Mouse (Mus musculus) right cerebral cortex, postnatal 10 days (tissue): ENCODE measurements around the gene Bbx.

ENCODE experiments used
- DNase-seq, 2 experiments: peaks; one replicate each; pipeline ENCODE4 v3.0.0; 2021; ENCODE audit warnings: low spot score in 2 of 2

Gene Bbx

DNA sequence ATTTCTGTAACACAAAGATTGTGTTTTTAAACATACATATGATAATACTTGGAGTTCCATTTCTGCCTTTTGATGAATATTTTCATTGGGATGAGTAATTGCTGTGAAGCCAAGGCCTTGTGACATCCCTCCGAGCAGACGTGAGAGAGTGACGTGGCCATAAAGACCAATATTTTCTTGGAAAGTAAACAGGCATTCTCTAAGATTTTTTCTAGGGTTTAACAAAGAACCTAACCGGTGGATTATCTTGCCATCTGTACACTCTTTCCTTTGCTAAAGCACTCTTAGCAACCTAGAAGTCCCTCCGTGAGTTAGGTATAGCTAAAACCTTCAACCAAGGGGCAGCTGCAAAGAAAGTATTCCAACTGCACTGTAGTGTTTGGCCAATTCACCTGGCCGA is 32.4 kb downstream of the Bbx start:
- DNase-seq: no peak

DNA sequence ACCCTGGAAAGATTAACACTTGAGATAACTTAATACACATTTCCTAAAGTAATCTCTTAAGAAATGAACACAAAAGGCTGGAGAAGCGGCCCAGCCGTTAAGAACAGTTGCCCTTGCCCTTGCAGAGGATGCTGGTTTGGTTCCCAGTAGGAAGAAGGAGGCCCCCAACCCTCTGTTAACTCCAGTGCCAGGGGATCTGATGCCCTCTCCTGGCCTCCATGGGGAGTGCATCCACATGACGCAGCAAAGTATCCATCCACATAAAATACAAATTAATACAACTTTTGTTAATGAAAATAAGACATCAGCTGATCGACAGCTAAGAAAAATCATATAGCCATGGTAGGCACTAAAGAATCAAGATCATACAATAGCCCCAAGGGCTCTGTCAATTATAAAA is 33.6 kb downstream of the Bbx start:
- no peak for DNase-seq

GRCm38 (mm10) chr16:50395928-50396612 is 36.1 kb downstream of the Bbx start:
- no peak for DNase-seq

- DNase-seq: no peak
Measured at GRCm38 (mm10) chr16:50388499-50388898, 43.7 kb downstream of the Bbx start.

- DNase-seq: no peak
Measured at GRCm38 (mm10) chr16:50383541-50383940, 48.6 kb downstream of the Bbx start.

- DNase-seq: peak; percentile 32 to 57
Measured at GRCm38 (mm10) chr16:50381351-50381746, 50.8 kb downstream of the Bbx start.

DNA sequence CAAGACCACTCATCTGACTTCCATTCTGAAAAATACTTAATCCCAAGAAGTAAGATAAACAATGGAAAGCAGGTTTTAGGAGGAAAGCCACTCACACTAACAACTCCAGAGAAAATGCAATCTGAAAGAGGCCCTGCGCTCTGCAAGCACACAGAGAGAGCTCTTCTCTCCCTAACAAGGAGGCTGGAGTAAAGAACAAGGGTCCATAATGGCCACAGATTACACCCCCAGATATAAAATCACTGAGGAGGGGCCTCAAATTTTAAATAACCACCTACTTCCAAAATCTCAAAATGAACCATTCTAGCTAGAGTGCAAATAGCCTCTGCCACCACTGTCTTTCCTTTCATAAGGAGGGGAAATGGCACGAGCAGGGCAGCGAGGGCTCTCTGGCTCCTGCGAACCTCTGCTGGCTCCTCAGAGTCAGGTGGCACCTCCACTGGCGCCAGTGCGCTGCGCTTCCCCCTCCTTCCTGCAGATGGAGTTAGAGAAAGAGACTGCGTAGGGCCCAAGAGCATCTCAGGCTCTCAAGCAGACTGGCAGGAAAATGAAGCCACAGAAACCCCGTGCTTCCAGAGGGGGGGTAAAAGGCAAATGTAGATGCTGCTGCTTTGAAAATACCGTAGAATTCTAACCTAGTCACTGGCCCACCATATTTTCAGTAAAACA is 51.4 kb downstream of the Bbx start:
- DNase-seq: peak; percentile 85 to 87

DNA sequence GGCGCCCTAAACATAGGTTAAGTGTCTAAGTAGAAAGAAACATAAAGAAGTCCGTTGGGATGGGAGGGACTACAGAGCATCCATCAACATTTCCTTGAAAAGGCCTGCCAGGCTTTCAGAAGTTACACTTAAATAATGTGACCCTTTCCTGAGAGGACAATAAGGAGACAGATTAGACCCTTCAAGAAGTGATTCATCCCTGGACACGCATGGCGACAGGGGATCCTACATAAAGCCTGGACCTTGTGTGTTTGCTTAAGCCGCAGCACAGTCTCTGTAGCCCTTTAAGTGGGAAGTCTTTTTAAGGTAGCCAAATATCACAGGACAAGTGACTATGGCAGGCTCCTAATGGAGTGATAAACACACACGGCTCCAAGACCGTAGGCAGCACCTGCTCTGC is 52.0 kb downstream of the Bbx start:
- DNase-seq: no peak

DNA sequence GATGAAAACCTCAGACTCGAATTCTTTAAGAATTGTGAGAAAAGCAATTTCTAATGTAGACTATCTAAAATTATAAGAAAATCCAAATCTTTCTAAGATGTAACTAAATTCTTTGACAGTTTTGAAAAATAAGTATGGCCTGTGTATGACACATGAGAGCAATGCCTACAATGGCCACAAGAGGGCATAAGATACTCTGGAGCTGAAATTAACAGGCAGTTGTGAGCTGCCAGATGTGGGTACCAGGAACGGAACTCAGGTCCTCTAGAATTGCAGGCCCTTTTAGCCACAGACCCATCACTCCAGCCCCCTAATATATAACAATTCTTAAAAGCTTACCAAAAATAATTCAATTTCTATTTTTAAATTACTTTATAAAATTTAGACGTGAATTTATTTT is 57.6 kb downstream of the Bbx start:
- DNase-seq: no peak

DNA sequence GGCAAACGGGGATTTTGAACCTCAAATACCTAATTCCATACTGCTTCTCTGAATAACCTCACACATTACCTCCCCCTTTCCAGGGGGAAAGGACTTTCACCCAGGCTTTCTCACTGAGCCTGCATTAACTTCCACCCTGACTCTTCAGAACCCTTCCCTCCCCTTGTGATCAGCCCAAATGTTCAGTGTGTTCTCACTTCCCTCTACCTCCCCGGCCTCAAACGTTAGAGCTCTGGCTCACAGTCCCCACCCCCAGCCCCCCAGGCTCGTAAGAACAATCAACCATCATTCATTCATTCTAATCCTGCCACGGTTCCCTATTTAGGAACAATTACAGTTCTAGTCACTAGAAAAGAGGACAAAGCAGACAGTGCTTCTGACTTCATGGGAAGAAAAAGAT is 58.5 kb downstream of the Bbx start:
- DNase-seq: no peak

DNA sequence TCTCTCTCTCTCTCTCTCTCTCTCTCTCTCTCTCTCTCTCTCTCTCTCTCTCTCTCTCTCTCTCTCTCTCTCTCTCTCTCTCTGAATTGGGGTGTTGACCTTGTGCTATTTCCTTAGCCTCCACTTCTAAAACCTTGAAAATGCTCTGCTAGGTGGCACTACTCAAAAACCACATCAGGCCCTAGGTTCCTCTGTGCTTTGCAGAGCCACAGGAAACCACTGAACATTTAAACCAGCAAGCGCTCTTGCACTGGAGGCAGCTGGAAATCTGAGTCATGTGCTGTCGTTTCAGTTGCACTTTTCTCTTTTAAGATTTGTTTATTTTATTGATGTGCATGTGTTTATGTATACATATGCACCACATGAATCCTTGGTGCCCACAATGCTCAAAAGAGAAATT is 59.6 kb downstream of the Bbx start:
- no peak for DNase-seq

- DNase-seq: no peak
Measured at GRCm38 (mm10) chr16:50371460-50371859, 60.7 kb downstream of the Bbx start.

- DNase-seq: no peak
Measured at GRCm38 (mm10) chr16:50370423-50370822, 61.8 kb downstream of the Bbx start.

- DNase-seq: no peak
Measured at GRCm38 (mm10) chr16:50366556-50366955, 65.6 kb downstream of the Bbx start.

GRCm38 (mm10) chr16:50364189-50365059 is 67.8 kb downstream of the Bbx start:
- peak; percentile 45 to 52 for DNase-seq

DNA sequence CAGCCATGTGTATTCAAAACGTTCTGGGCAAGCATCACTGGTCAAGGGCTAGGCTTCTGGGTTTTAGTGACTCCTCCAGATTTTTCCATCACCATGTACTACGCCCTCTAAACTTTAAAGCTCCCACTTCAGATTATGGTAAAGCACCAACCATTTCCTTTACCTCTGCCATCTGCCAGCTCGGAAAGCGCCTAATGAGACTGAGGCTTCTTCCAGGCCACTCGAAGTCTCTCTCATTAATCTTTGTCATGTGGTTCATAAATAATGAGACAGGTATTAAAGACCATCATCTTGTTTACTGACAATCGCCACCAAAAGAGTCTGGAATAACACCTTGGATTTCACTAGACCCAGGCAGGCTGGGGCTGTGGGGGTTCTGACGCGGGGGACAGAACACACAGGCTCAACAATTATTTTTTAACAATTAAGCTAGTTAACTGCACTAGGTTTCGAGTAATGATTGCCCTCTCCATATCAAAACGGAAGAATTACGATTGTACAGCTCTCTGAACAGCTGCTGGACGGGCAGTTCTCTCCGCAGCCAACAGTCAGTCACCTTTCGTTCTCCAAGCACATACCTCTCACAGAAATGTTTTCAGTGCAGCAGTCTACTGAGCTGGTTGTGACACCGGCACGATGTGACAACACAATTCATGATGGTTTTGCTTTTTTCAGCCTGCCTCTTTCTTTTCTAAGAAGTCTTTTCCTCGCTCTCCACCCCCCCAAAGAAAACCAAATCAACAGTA is 68.6 kb downstream of the Bbx start:
- no peak for DNase-seq

DNA sequence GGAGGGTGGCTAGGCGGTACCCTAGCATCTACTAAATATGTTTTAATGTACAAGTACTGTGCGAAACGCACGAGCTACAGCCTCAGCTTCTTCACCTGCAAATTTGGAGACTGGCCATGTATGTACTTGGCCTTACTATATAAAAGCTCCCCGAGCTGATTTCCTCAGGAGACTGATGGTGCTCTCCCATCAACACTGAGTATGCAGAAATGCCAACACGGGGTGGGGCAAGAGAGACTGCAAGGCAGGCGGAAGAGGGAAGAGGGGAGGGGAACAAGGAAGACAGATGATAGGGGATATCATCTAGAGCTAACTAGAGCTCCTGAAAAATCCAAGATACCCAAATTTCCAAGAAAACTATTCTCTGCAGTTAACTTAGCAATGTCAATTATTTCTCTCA is 71.6 kb downstream of the Bbx start:
- DNase-seq: no peak

- no peak for DNase-seq
Measured at GRCm38 (mm10) chr16:50329684-50330083, 102.5 kb downstream of the Bbx start.

GRCm38 (mm10) chr16:50324746-50325145 is 107.4 kb downstream of the Bbx start:
- no peak for DNase-seq

- no peak for DNase-seq
Measured at GRCm38 (mm10) chr16:50324292-50324691, 107.9 kb downstream of the Bbx start.

DNA sequence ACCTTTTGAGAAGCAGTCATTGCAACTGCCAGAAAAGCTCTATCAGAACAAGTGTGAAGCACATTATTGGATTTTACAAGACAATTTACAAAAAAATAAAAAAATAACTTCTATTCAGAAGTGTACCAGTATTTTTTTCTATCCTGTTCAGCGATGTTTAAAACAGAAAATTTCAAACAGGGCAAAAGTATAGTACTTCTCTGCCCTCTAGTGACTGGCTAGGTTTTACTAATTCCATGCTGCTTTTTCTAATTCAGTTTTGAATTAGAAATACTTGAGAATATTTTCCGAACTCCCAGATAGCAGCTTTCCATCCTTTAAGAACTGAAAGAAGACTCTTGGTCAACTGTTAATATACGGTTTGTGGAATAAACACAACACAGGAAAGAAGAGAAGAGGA is 110.8 kb downstream of the Bbx start:
- no peak for DNase-seq

DNA sequence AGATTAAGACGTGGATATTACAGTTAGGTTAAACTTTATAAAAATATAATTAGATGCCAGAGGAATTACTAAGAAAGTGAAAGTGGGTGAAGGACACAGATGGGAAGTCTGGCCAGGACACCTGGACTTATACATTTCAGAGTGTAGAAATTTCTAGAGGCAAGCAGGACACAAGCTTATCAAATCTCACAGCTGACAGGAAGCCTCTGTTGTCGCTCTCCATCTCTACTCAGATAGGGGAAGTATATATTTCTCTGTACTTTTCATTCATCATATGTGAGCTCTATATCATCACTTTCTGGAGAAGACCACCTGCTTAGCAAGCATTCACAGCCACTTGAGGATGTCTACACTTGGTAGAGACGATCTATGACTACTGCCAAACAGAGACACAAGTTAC is 113.9 kb downstream of the Bbx start:
- DNase-seq: no peak
